8 mouse cellular contexts compared by ENCODE assay signal in genomic region chr13:13954931-13955330, GRCm38 (mm10). TPM values are rescaled to one million over a fixed set of nuclear protein-coding genes. Genes with fewer than 3 reads are reported as not detected.
A peak's percentile ranks its signal among the peaks of the same experiment; 100 is the strongest.
DNase-seq lines count a peak whose midpoint lies in the region; ATAC-seq and TF ChIP-seq lines count a peak whose summit lies in the region.

No protein-coding gene starts in this region.

- H3K9me3 ChIP-seq in intestine, embryonic 15.5 days = no peaks in the 10 kb centered on the region
- H3K9me3 ChIP-seq in liver, postnatal 0 days (ENCODE audit: low read length) = no peaks in the 10 kb centered on the region

- H3K4me2 ChIP-seq in intestine, embryonic 15.5 days (replicated peaks) = peak overlapping the region; percentile 70
- peak overlapping the region; percentile 97 for H3K4me2 ChIP-seq in liver, postnatal 0 days (ENCODE audit: low read depth, low read length)

- WGBS in thymus, adult 2 months = under 1% methylated on average over 29 of the region's 29 CpGs
- under 1% methylated on average over 29 of the region's 29 CpGs for WGBS in intestine, embryonic 15.5 days
- WGBS in liver, postnatal 0 days (ENCODE audit: insufficient replicate concordance) = 1% methylated on average over 29 of the region's 29 CpGs

- H3K36me3 ChIP-seq in thymus, adult 2 months (ENCODE audit: control insufficient read depth, insufficient read depth, low read length) = no peaks in the 10 kb centered on the region
- no peaks in the 10 kb centered on the region for H3K36me3 ChIP-seq in intestine, embryonic 15.5 days
- H3K36me3 ChIP-seq in liver, postnatal 0 days (replicated peaks; ENCODE audit: insufficient read depth, low read length) = no peaks in the 10 kb centered on the region

- TF ChIP-seq EP300 in liver, postnatal 0 days (IDR thresholded peaks at IDR 0.05; ENCODE audit: low read depth) = no peak

- peaks cover 4% of the 10 kb centered on the region; the same call in 1 of the 2 replicates for H3K4me1 ChIP-seq in thymus, adult 2 months (replicated peaks; ENCODE audit: control insufficient read depth, insufficient read depth, low read length)
- no peaks in the 10 kb centered on the region for H3K4me1 ChIP-seq in intestine, embryonic 15.5 days (replicated peaks)
- H3K4me1 ChIP-seq in liver, postnatal 0 days (ENCODE audit: insufficient read depth) = peaks cover 30% of the 10 kb centered on the region

- no peak overlapping the region for H3K27ac ChIP-seq in thymus, adult 2 months (ENCODE audit: control insufficient read depth, insufficient read depth, low read length)
- H3K27ac ChIP-seq in gastrocnemius, adult 2 months = peak overlapping the region; percentile 99
- H3K27ac ChIP-seq in intestine, embryonic 15.5 days = peak overlapping the region; percentile 82
- H3K27ac ChIP-seq in liver, postnatal 0 days (ENCODE audit: low read depth) = peak overlapping the region; percentile 90

- TF ChIP-seq POLR2A in thymus, adult 2 months (IDR thresholded peaks at IDR 0.05; ENCODE audit: control insufficient read depth, extremely low read depth, insufficient read depth, low read length, poor library complexity) = no peak

- no peak for TF ChIP-seq CTCF in thymus, adult 2 months (IDR thresholded peaks at IDR 0.05; ENCODE audit: borderline replicate concordance, control insufficient read depth, extremely low read depth, insufficient read depth, low read length, poor library complexity)
- peak; percentile 39; the same call in 1 of the 2 replicates for TF ChIP-seq CTCF in gastrocnemius, adult 2 months (IDR thresholded peaks at IDR 0.05)
- no peak for TF ChIP-seq CTCF in liver, postnatal 0 days (IDR thresholded peaks at IDR 0.05; ENCODE audit: low read depth)

- peak; percentile 41; the same call in 1 of the 2 replicates for ATAC-seq in intestine, embryonic 15.5 days
- ATAC-seq in liver, postnatal 0 days = peak; percentile 28

- peak overlapping the region; percentile 89 for H3K9ac ChIP-seq in intestine, embryonic 15.5 days
- H3K9ac ChIP-seq in liver, postnatal 0 days (replicated peaks) = peak overlapping the region; percentile 89

- intact Hi-C loops in gastrocnemius, adult 2 months (cut with DNase I) = loop anchor here (1.0 to 10.0 kb wide), 5 partner anchors 40 to 660 kb away; partner anchors contain the start of genes Arid4b, Ggps1, Mrpl32 and Psma2

- H3K27me3 ChIP-seq in thymus, adult 2 months (ENCODE audit: control insufficient read depth, insufficient read depth, low read length) = no peaks in the 10 kb centered on the region
- H3K27me3 ChIP-seq in intestine, embryonic 15.5 days (replicated peaks) = no peaks in the 10 kb centered on the region
- H3K27me3 ChIP-seq in liver, postnatal 0 days (ENCODE audit: insufficient read depth, low read length) = no peaks in the 10 kb centered on the region

- peak; percentile 53 for DNase-seq in thymus, adult 2 months
- no peak for DNase-seq in thymus, postnatal 36 days
- peak; percentile 35 for DNase-seq in c-Kit-positive CD71-negative TER-119-negative erythroid progenitor cells, embryonic 14.5 days (ENCODE audit: low read depth)
- DNase-seq in gastrocnemius, adult 2 months = peak; percentile 84
- no peak for DNase-seq in liver, postnatal 0 days
- DNase-seq in natural killer cell, adult 2 months (ENCODE audit: low spot score in 2 of 2) = peak; percentile 47 to 52
- DNase-seq in layer of hippocampus, adult 8-10 months (ENCODE audit: low spot score in 2 of 2) = no peak

- peak overlapping the region; percentile 63 for H3K4me3 ChIP-seq in thymus, adult 2 months (ENCODE audit: control insufficient read depth, insufficient read depth, low read length)
- H3K4me3 ChIP-seq in gastrocnemius, adult 2 months = peak overlapping the region; percentile 77
- peak overlapping the region; percentile 92 for H3K4me3 ChIP-seq in intestine, embryonic 15.5 days (replicated peaks)
- H3K4me3 ChIP-seq in liver, postnatal 0 days (ENCODE audit: low read depth, low read length) = peak overlapping the region; percentile 88

RNA-seq across cellular contexts. Expression of gene B3galnt2, which starts 0.7 kb away (rescaled TPM):
- 82.5 and 98.8 TPM in 2 replicates for polyA plus RNA-seq in thymus, adult 2 months (2012; rRNA removed)
- total RNA-seq in gastrocnemius, adult 2 months (2021) = 10 to 100 TPM; 88.5 to 89.4 TPM
- 38.5 and 38.8 TPM in 2 replicates for polyA plus RNA-seq in intestine, embryonic 15.5 days (2015; fragmentation: Nextera tagmentation; extraction: Ambion mirVana)
- 8.1 and 9.7 TPM in 2 replicates for polyA plus RNA-seq in liver, postnatal 0 days (2015; fragmentation: Nextera tagmentation; extraction: Ambion mirVana)
- total RNA-seq in layer of hippocampus, adult 8-10 months (2022) = 10 to 100 TPM; 16.1 to 21.5 (median 17.7) TPM

Comparison
In these comparisons a context has a peak if more than half of its experiments do, and no peak if none do; other contexts are left out.
1. DNase-seq: peak in thymus, adult 2 months (single experiment), c-Kit-positive CD71-negative TER-119-negative erythroid progenitor cells, embryonic 14.5 days (single experiment), gastrocnemius, adult 2 months (single experiment) and natural killer cell, adult 2 months (2 of 2); none in thymus, postnatal 36 days (0 of 2), liver, postnatal 0 days (single experiment) and layer of hippocampus, adult 8-10 months (0 of 2).
2. Peak in every context shown above with its lines, with median percentiles within 50 percentile points of each other: H3K4me3 ChIP-seq.